Mouse (Mus musculus): ENCODE measurements around the gene Tmem141.

DNA sequence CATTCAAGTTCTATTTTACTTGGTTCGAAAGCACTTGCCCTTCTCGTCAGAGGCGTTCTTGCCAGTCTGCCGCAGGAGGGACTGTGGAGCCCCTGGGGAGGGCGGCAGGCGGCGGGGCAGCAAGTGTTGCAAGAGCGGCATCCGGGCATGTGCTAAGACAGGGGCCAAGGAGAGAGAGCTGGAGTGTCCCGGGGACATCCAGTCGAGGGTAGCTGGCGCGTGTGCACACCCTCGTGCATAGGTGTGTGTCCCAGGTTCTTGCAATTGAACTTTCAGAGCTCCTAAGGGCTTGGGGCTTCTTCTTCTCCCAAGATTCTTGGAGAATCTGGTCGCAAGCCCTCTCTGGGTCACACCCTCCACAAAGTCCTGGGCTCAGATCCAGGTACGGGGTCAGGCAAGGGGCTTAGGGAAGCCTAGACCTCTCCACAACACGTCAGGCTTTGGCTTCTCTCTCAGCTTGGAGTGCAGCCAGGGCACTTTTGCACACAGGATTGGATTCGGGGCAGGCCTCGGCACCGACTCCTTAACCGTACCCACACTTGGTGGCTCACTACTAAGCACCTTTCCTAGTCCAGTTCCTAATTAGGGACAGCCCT lies 46.3 kb downstream of the Tmem141 start:
- TF ChIP-seq CTCF (IDR thresholded peaks at IDR 0.05; ENCODE audit: control insufficient read depth, insufficient read depth, insufficient read length) (no peak), USF1 (IDR thresholded peaks at IDR 0.05; ENCODE audit: low read depth) (no peak), CEBPB (IDR thresholded peaks at IDR 0.05; ENCODE audit: low read depth) (no peak)

Data from C2C12 (cell line).